Mouse (Mus musculus): Measurements from ENCODE around the gene Natd1.

DNA sequence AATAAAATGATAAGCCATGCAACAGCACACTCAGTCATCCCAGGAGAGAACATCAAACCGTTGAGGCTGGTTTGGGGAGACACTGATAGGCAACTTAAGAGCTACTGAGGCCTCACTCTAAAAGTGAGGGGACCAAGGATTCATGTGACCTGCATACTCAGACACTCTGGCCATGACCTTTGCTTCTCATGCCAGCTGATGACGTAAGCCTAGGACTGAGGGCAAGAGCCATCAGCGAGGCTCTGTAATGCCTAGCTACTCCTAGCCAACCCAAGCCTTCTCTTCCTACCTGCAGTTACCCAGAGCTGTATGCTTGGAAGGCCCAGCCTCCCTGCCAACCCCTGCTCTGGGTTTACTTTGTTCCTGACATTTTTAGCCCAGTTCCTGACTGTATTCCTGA lies 52.6 kb downstream of the Natd1 start:
- no peak for TF ChIP-seq ZNF384 (IDR thresholded peaks at IDR 0.05; ENCODE audit: low read depth, low read length)
- no peak for TF ChIP-seq HCFC1 (IDR thresholded peaks at IDR 0.05; ENCODE audit: borderline replicate concordance, insufficient read depth, low read length)
- TF ChIP-seq CHD2 (IDR thresholded peaks at IDR 0.05; ENCODE audit: low read depth, low read length): no peak
- TF ChIP-seq MAFK (IDR thresholded peaks at IDR 0.05; ENCODE audit: insufficient read depth, low read depth, low read length): no peak
- no peak for TF ChIP-seq ZC3H11A (IDR thresholded peaks at IDR 0.05; ENCODE audit: borderline replicate concordance, low read depth, low read length)
